Mouse (Mus musculus) heart, adult 18-20 months (tissue): ENCODE results near the gene Vmn2r33. TPM values are rescaled to one million over a fixed set of nuclear protein-coding genes. Genes with fewer than 3 reads are reported as not detected.
"Not testable (repeated sequence)": the region's sequence is repeated elsewhere in the genome, so short reads cannot be mapped to it uniquely, and the experiment has no call there.

Source experiments
- DNase-seq, 2 experiments: peaks; one replicate each; pipeline ENCODE4 v3.0.0; 2021 to 2022; ENCODE audit warnings: mixed read lengths in 1 of 2
- long read RNA-seq, 2 experiments: library from polyadenylated mRNA; stranded (forward); transcript quantifications; one replicate each; pipeline ENCODE4 v2.0.0; 2021
- total RNA-seq, 2 experiments: library from RNA; stranded (reverse); gene quantifications; 2 replicates each; pipeline ENCODE4 v1.2.3; 2021

Vmn2r33 gene
- total RNA-seq, result not detected
- long read RNA-seq, experiment 1, result 0 reads
- long read RNA-seq, experiment 2, result 0 reads

DNA sequence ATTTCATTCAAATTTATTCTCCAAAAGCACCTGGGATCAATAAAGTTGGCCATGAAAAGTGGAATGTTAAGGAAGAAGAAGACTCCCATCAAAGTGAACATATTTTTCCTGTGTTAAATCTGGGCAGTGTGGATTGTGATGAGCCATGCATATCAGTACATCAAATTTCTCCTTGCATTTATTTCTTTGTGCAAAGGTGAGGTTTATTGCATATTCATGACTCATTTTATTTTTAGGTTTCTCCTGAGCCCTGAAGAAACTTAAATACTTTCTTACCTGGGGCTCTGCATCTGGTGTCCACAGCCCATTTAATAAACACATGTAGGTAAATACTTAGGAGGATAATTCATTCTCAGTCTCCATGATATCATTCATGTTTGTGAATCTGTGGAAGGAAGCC, at the start of gene Vmn2r33:
Gene Vmn2r33, minus strand, starts transcription at position 101 of the 400 bp plus-strand sequence.
- DNase-seq, result not testable (repeated sequence)

Other genes starting within 250 kb of the Vmn2r33 start
- not detected for gene Vmn2r30, start 229.2 kb downstream of the Vmn2r33 start, total RNA-seq
- not detected for gene Gm45783, start 192.2 kb downstream of the Vmn2r33 start, total RNA-seq
- gene Vmn2r31, start 167.1 kb downstream of the Vmn2r33 start, total RNA-seq, result not detected
- not detected for gene Vmn2r32, start 86.8 kb downstream of the Vmn2r33 start, total RNA-seq
- gene Vmn2r34, start 122.7 kb upstream of the Vmn2r33 start, total RNA-seq, result not detected